ENCODE assay signal across 34 mouse cellular contexts in the genomic region with DNA sequence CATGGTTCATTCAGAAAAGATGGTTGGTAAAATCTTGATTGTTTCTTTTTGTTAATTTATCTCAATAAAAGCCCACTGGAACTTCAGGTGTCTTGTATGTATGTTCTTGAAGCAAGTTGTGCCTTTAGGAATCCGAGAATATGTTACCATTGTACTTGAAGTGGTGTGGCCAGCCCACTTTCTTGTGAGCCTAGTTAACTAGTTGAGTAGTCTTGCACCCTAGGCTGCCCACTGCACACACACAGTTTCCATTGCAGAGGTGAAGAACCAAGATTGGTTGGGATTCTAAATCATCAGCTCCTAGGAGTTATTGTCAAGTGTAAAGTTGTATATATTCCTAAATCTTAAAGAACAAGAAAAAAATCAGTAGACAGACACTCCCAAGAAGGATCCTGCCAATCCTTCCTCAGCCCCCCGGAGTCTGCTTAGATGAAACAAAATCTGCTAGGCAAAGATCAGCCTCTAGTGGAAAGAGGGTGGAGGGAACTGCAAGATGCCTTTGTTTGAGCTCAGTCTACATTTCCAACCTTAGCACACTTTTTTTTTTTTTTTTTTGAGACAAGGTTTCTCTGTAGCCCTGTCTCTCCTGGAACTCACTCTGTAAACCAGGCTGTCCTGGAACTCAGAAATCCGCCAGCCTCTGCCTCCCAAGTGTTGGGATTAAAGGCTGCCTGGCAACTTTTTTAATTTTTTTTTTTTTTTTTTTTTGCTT. TPM values are rescaled to one million over a fixed set of nuclear protein-coding genes. Genes with fewer than 3 reads are reported as not detected.
DNase-seq lines count a peak whose midpoint lies in the region; ATAC-seq and TF ChIP-seq lines count a peak whose summit lies in the region.
"Had no signal": no experiment of that assay in that cellular context is flagged by ENCODE, and none has a peak within 500 bp of the region (broad histone marks: within the 10 kb centered on the region; RNA-seq: fewer than 3 reads in every experiment).

No protein-coding gene starts in this region.

- no peak overlapping the region for H3K4me3 ChIP-seq in forebrain, embryonic 10.5 days
- no peak overlapping the region for H3K4me3 ChIP-seq in forebrain, embryonic 11.5 days (ENCODE audit: low read depth, low read length)
- H3K4me3 ChIP-seq in kidney, postnatal 0 days (replicated peaks; ENCODE audit: low read depth, low read length): no peak overlapping the region
- no peak overlapping the region for H3K4me3 ChIP-seq in kidney, embryonic 16.5 days (ENCODE audit: low read length)
- no peak overlapping the region for H3K4me3 ChIP-seq in MEL (ENCODE audit: control insufficient read depth in 1 of 2, insufficient read depth in 1 of 2, low read depth in 2 of 2, low read length in 2 of 2)
- H3K4me3 ChIP-seq: embryonic facial prominence, embryonic 13.5 days; forebrain, embryonic 12.5 days; heart, embryonic 15.5 days; left cerebral cortex, adult 2 months; limb, embryonic 13.5 days; liver, embryonic 12.5 days; megakaryocyte, embryonic 14.5 days; myocyte; neural tube, embryonic 13.5 days had no signal

- WGBS in forebrain, embryonic 10.5 days: 92% methylated on average over 3 of the region's 3 CpGs
- 93% methylated on average over 3 of the region's 3 CpGs for WGBS in forebrain, embryonic 11.5 days
- WGBS in kidney, postnatal 0 days: 85% methylated on average over 3 of the region's 3 CpGs
- 89% methylated on average over 3 of the region's 3 CpGs for WGBS in kidney, embryonic 16.5 days

- no peaks in the 10 kb centered on the region; the same call in 1 of the 2 replicates for H3K9me3 ChIP-seq in forebrain, embryonic 10.5 days
- H3K9me3 ChIP-seq in forebrain, embryonic 11.5 days (ENCODE audit: control insufficient read depth, low read length): no peaks in the 10 kb centered on the region
- H3K9me3 ChIP-seq in kidney, postnatal 0 days (replicated peaks; ENCODE audit: low read length): no peaks in the 10 kb centered on the region
- no peaks in the 10 kb centered on the region for H3K9me3 ChIP-seq in kidney, embryonic 16.5 days (ENCODE audit: low read length)
- no peaks in the 10 kb centered on the region for H3K9me3 ChIP-seq in MEL (replicated peaks; ENCODE audit: insufficient read depth, low read length)
- H3K9me3 ChIP-seq: embryonic facial prominence, embryonic 13.5 days; forebrain, embryonic 12.5 days; heart, embryonic 15.5 days; liver, embryonic 12.5 days; neural tube, embryonic 13.5 days had no signal

- no peaks in the 10 kb centered on the region for H3K27me3 ChIP-seq in forebrain, embryonic 10.5 days (ENCODE audit: poor library complexity, severe bottlenecking)
- no peaks in the 10 kb centered on the region for H3K27me3 ChIP-seq in forebrain, embryonic 11.5 days (ENCODE audit: control insufficient read depth, insufficient read depth, low read length)
- H3K27me3 ChIP-seq in kidney, postnatal 0 days (ENCODE audit: insufficient read depth, low read length): no peaks in the 10 kb centered on the region
- H3K27me3 ChIP-seq in kidney, embryonic 16.5 days (ENCODE audit: insufficient read depth, low read length): no peaks in the 10 kb centered on the region
- H3K27me3 ChIP-seq in MEL (ENCODE audit: control insufficient read depth in 1 of 2, insufficient read depth in 2 of 2, low read length in 2 of 2): no peaks in the 10 kb centered on the region
- H3K27me3 ChIP-seq: embryonic facial prominence, embryonic 13.5 days; forebrain, embryonic 12.5 days; heart, embryonic 15.5 days; limb, embryonic 13.5 days; liver, embryonic 12.5 days; megakaryocyte, embryonic 14.5 days; neural tube, embryonic 13.5 days had no signal

- TF ChIP-seq CTCF in kidney, postnatal 0 days (IDR thresholded peaks at IDR 0.05; ENCODE audit: low read depth): peak; percentile 10; the same call in 1 of the 2 replicates
- no peak for TF ChIP-seq CTCF in MEL (IDR thresholded peaks at IDR 0.05 in 2 of 3, conservative IDR thresholded peaks at IDR 0.05 in 1 of 3; ENCODE audit: control insufficient read depth in 1 of 3, insufficient read depth in 1 of 3, low read depth in 2 of 3, low read length in 3 of 3, poor library complexity in 1 of 3, severe bottlenecking in 1 of 3)

- H3K4me1 ChIP-seq in forebrain, embryonic 10.5 days: no peaks in the 10 kb centered on the region; the same call in 1 of the 2 replicates
- H3K4me1 ChIP-seq in forebrain, embryonic 11.5 days (replicated peaks; ENCODE audit: control insufficient read depth, insufficient read depth, low read length): no peaks in the 10 kb centered on the region
- no peaks in the 10 kb centered on the region for H3K4me1 ChIP-seq in kidney, postnatal 0 days (replicated peaks; ENCODE audit: insufficient read depth, low read length)
- H3K4me1 ChIP-seq in kidney, embryonic 16.5 days (ENCODE audit: insufficient read depth, low read length): 0 out of 2 replicates have a peak, but pooled peaks cover 2% of the 10 kb centered on the region
- no peaks in the 10 kb centered on the region for H3K4me1 ChIP-seq in MEL (ENCODE audit: control insufficient read depth in 1 of 2, insufficient read depth in 2 of 2, low read length in 2 of 2)
- H3K4me1 ChIP-seq: forebrain, embryonic 12.5 days; neural tube, embryonic 13.5 days had no signal

- no peak overlapping the region for H3K27ac ChIP-seq in forebrain, embryonic 10.5 days
- H3K27ac ChIP-seq in forebrain, embryonic 11.5 days (ENCODE audit: low read depth, low read length): no peak overlapping the region
- H3K27ac ChIP-seq in kidney, postnatal 0 days: no peak overlapping the region
- H3K27ac ChIP-seq in kidney, embryonic 16.5 days (ENCODE audit: low read length): no peak overlapping the region
- H3K27ac ChIP-seq in MEL (ENCODE audit: control insufficient read depth, low read depth, low read length): no peak overlapping the region
- H3K27ac ChIP-seq: embryonic facial prominence, embryonic 13.5 days; forebrain, embryonic 12.5 days; heart, embryonic 15.5 days; left cerebral cortex, adult 2 months; limb, embryonic 13.5 days; liver, embryonic 12.5 days; neural tube, embryonic 13.5 days had no signal

- no peak overlapping the region for H3K9ac ChIP-seq in forebrain, embryonic 11.5 days (ENCODE audit: low read length)
- no peak overlapping the region for H3K9ac ChIP-seq in kidney, postnatal 0 days (ENCODE audit: low read depth, low read length)
- H3K9ac ChIP-seq in kidney, embryonic 16.5 days (replicated peaks; ENCODE audit: low read length): no peak overlapping the region
- no peak overlapping the region for H3K9ac ChIP-seq in MEL (ENCODE audit: control insufficient read depth, low read depth, low read length, poor library complexity, severe bottlenecking)
- H3K9ac ChIP-seq: embryonic facial prominence, embryonic 13.5 days; forebrain, embryonic 12.5 days; heart, embryonic 15.5 days; limb, embryonic 13.5 days; liver, embryonic 12.5 days; neural tube, embryonic 13.5 days had no signal

- TF ChIP-seq POLR2A in MEL (IDR thresholded peaks at IDR 0.05; ENCODE audit: control insufficient read depth in 1 of 2, insufficient read depth in 1 of 2, low read depth in 1 of 2, low read length in 2 of 2, poor library complexity in 1 of 2): 0 out of 4 replicates have a peak, but pooled peaks of 1 of the 2 experiments have one; percentile 20

- ATAC-seq in forebrain, embryonic 11.5 days (replicated peaks; ENCODE audit: low FRiP score): no peak
- ATAC-seq in kidney, postnatal 0 days (replicated peaks; ENCODE audit: low FRiP score, low read depth): no peak
- ATAC-seq in kidney, embryonic 16.5 days (ENCODE audit: low FRiP score, low TSS enrichment): no peak
- ATAC-seq: CD4-positive, CD25-positive, alpha-beta regulatory T cell, adult 4 months; liver, embryonic 12.5 days; lung, postnatal 0 days; midbrain, embryonic 16.5 days had no signal

- peaks cover 56% of the 10 kb centered on the region for H3K36me3 ChIP-seq in forebrain, embryonic 10.5 days (replicated peaks)
- peaks cover 11% of the 10 kb centered on the region for H3K36me3 ChIP-seq in forebrain, embryonic 11.5 days (ENCODE audit: control insufficient read depth, insufficient read depth, low read length)
- peaks cover 23% of the 10 kb centered on the region for H3K36me3 ChIP-seq in kidney, postnatal 0 days (ENCODE audit: insufficient read depth, low read length)
- H3K36me3 ChIP-seq in kidney, embryonic 16.5 days (ENCODE audit: insufficient read depth, low read length): peaks cover 38% of the 10 kb centered on the region
- H3K36me3 ChIP-seq in MEL (ENCODE audit: control insufficient read depth in 1 of 2, insufficient read depth in 2 of 2, low read length in 2 of 2): peaks cover 0 to 13% of the 10 kb centered on the region in 2 experiments; a peak in 2 of 4 replicates

- no peak for TF ChIP-seq EP300 in MEL (IDR thresholded peaks at IDR 0.05; ENCODE audit: low read depth in 1 of 2, low read length in 2 of 2)

- no peaks in the 10 kb centered on the region for H3K79me2 ChIP-seq in MEL (ENCODE audit: control insufficient read depth, insufficient read depth, low read length, poor library complexity)

- no peak for TF ChIP-seq RAD21 in MEL (IDR thresholded peaks at IDR 0.05; ENCODE audit: low read depth, low read length)

- DNase-seq in forebrain, embryonic 10.5 days (ENCODE audit: extremely low spot score, low spot score): peak; percentile 11
- DNase-seq in forebrain, embryonic 11.5 days (ENCODE audit: low spot score): no peak
- no peak for DNase-seq in kidney, postnatal 0 days (ENCODE audit: low spot score)
- DNase-seq in 3T3-L1 (ENCODE audit: low read depth, low spot score) (peak; percentile 34), MEL (ENCODE audit: low read depth, low spot score) (peak; percentile 21)
- DNase-seq in frontal cortex, postnatal 25 days (ENCODE audit: low spot score in 2 of 2): no peak
- no peak for DNase-seq in cerebellum, postnatal 4 days (ENCODE audit: low spot score in 2 of 2)
- DNase-seq: adrenal gland, postnatal 14 days; cerebellum, adult 11 months; cerebellum, adult 9-11 months; kidney, adult 8-10 months; lung, adult 18-20 months; lung, postnatal 4 days had no signal

- no peak overlapping the region for H3K4me2 ChIP-seq in forebrain, embryonic 11.5 days (ENCODE audit: low read depth, low read length, severe bottlenecking)
- no peak overlapping the region for H3K4me2 ChIP-seq in kidney, postnatal 0 days (ENCODE audit: low read length)
- H3K4me2 ChIP-seq in kidney, embryonic 16.5 days (replicated peaks; ENCODE audit: low read depth, low read length): no peak overlapping the region
- H3K4me2 ChIP-seq: embryonic facial prominence, embryonic 13.5 days; forebrain, embryonic 12.5 days; heart, embryonic 15.5 days; limb, embryonic 13.5 days; liver, embryonic 12.5 days; neural tube, embryonic 13.5 days had no signal

RNA-seq across cellular contexts. Expression of a gene that starts 32.2 kb away (rescaled TPM):
- not detected in 2 replicates for polyA plus RNA-seq in forebrain, embryonic 10.5 days (2016; fragmentation: Nextera tagmentation; extraction: Ambion mirVana)
- polyA plus RNA-seq in forebrain, embryonic 11.5 days (2014; fragmentation: Nextera tagmentation; extraction: Ambion mirVana): not detected in 2 replicates
- polyA plus RNA-seq in kidney, postnatal 0 days (2015; fragmentation: Nextera tagmentation; extraction: Ambion mirVana): 1.5 and 2.2 TPM in 2 replicates
- 0.17 TPM in 1 of 2 replicates, not detected in the other for polyA plus RNA-seq in kidney, embryonic 16.5 days (2015; fragmentation: Nextera tagmentation; extraction: Ambion mirVana)
- total RNA-seq in MEL (2012; rRNA removed): not detected in 2 replicates
- not detected for polyA plus RNA-seq in MEL (2012; ENCODE audit: insufficient read depth in 1 of 2, insufficient read length in 2 of 2, low read depth in 1 of 2, low replicate concordance in 2 of 2, missing spikeins in 1 of 2)
- total RNA-seq: adrenal gland, postnatal 14 days; common myeloid progenitor, adult 5-6 weeks; ES-E14; gastrocnemius, adult 8-10 months; heart, postnatal 25 days; layer of hippocampus, adult 18-20 months; layer of hippocampus, postnatal 10 days had no signal
- polyA plus RNA-seq: CD4-positive, CD25-positive, alpha-beta regulatory T cell, adult 4 months; embryonic facial prominence, embryonic 13.5 days; forebrain, embryonic 12.5 days; heart, embryonic 15.5 days; hindbrain, embryonic 11.5 days; limb, embryonic 13.5 days; liver, embryonic 12.5 days; lung, postnatal 0 days; midbrain, embryonic 16.5 days; neural tube, embryonic 13.5 days; testis, adult 2 months had no signal

RNA-seq across cellular contexts. Expression of a gene that starts 36.1 kb away (rescaled TPM):
- 20.3 and 21.0 TPM in 2 replicates for polyA plus RNA-seq in forebrain, embryonic 10.5 days (2016; fragmentation: Nextera tagmentation; extraction: Ambion mirVana)
- 16.2 and 17.2 TPM in 2 replicates for polyA plus RNA-seq in forebrain, embryonic 11.5 days (2014; fragmentation: Nextera tagmentation; extraction: Ambion mirVana)
- 13.8 and 14.9 TPM in 2 replicates for polyA plus RNA-seq in kidney, postnatal 0 days (2015; fragmentation: Nextera tagmentation; extraction: Ambion mirVana)
- 11.2 and 13.9 TPM in 2 replicates for polyA plus RNA-seq in kidney, embryonic 16.5 days (2015; fragmentation: Nextera tagmentation; extraction: Ambion mirVana)
- 35.9 and 44.6 TPM in 2 replicates for total RNA-seq in MEL (2012; rRNA removed)
- 10 to 100 TPM; 41.9 to 96.5 TPM for polyA plus RNA-seq in MEL (2012; ENCODE audit: insufficient read depth in 1 of 2, insufficient read length in 2 of 2, low read depth in 1 of 2, low replicate concordance in 2 of 2, missing spikeins in 1 of 2)

Comparison
In these comparisons a context has a peak if more than half of its experiments do, and no peak if none do; other contexts are left out.
1. DNase-seq: peak in forebrain, embryonic 10.5 days (single experiment), 3T3-L1 (single experiment) and MEL (single experiment); none in forebrain, embryonic 11.5 days (single experiment), kidney, postnatal 0 days (single experiment), frontal cortex, postnatal 25 days (0 of 2) and cerebellum, postnatal 4 days (0 of 2).